Mouse (Mus musculus): Measurements from ENCODE around the gene Lrba. TPM values are rescaled to one million over a fixed set of nuclear protein-coding genes. Genes with fewer than 3 reads are reported as not detected.

The Lrba gene
- 10 to 100 TPM; 12.6 to 14.7 TPM for total RNA-seq (2023)

DNA sequence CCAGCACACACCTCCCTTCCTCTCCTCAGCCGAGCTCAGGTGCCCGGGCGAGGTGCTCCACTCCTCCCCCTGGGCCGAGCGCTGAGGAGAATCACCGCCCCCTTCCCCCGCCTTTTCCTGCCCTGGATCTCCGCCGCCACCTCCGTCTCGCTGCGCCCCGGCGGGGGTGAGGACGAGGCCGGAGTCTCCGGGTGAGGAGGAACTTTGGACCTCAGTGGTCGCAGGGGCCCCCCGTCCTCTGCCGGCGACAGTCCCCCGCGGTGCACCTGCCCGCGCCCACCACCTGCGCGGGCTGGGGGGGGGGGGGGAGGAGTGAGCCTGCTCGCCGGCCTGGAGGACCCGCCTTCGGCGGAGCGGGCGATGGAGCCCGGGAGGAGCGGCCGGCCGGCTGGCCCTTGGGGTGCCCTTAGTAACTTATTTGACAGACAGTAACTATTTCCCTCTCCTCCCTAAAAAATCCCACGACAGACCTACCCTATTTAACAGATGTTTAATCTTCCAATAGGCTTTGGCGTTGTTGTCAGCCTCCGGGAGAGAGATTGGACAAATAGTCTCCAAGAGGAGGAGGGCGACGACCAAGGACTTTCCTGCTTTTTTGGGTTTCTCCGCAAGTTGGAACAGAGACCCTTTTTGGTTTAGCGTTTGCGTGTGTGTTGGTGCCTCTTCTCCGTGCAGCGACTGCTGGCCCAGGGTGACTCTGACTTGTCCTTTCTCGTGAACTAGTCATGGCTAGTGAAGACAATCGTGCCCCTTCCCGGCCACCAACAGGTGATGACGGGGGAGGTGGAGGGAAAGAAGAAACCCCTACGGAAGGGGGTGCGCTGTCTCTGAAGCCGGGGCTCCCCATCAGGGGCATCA lies at the start of gene Lrba:
Gene Lrba, plus strand, starts transcription at position 117 of the 858 bp plus-strand sequence.

DNA sequence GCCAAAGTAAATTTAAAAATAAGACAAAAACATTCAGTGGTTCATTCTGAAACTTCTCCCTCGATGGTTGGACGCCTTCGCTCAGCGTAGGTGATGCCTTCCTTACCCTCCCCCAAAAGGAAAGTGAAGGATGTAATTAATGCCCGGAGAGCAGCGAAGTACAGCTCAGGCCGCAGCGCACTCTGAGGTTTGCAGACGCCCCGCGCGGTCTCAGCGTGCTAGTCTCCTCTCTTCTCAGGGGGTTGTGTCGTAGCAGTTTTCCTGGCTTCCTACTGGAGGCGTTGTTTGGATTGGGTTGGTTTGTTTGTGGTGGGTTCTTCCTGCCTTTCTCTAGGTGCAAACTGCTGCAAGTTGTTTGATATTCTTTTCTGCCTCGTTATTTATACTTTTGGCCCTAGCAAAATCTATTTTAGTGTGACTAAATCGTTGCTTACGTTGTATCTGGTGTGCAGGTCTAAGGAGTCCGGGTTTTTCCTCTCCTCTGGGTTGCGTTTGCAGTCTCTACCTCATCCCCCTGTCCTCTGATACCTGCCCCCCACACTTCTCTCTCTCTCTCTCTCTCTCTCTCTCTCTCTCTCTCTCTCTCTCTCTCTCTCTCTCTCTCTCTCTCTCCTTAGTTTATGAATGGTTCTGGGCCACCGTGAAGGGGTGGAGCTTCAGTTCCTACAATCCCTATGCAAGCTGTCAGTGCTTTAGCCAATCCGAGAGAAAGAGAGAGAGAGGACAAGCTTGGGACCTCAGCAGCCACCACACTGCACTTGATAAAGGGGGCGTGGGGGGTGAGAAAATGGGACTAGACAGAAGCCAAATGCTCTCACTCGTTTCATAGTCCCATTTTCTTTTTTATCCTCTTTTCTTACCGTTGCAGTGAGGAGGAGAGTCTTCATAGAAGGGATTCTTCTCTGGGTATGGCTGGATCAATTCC lies 323.9 kb downstream of the Lrba start, which contains the start of gene Mab21l2:
Gene Mab21l2, minus strand, starts transcription at position 539 of the 925 bp plus-strand sequence.

Other genes starting within 250 kb of the Lrba start
- gene Prss48, start 222.2 kb upstream of the Lrba start, total RNA-seq (2023) = not detected
- gene Rps3a1, start 82.0 kb upstream of the Lrba start, total RNA-seq (2023) = 1,000 to 10,000 TPM in 1 of 2 experiments, 100 to 1,000 TPM in 1; 969 to 1,082 TPM

All from monocyte, adult 59 days (primary cell).